Mouse (Mus musculus) kidney, embryonic 14.5 days (tissue): ENCODE data around the gene Asgr2. TPM values are rescaled to one million over a fixed set of nuclear protein-coding genes. Genes with fewer than 3 reads are reported as not detected.
"Not testable (repeated sequence)": the region's sequence is repeated elsewhere in the genome, so short reads cannot be mapped to it uniquely, and the experiment has no call there.

Source experiments
- ATAC-seq: fragments of 200-750 bp; cut with Nextera tagmentation; 2 replicates; pipeline ENCODE4 v1.8.0; 2017; ENCODE audit warnings: moderate number of reproducible peaks, mild to moderate bottlenecking, moderate TSS enrichment, moderate library complexity; ENCODE audit not compliant: low FRiP score, low TSS enrichment
- H3K27ac ChIP-seq: fragments of 300-500 bp; sonication (generic); 2 replicates; pipeline ENCODE4 v1.5.1; 2014; ENCODE audit warnings: low read depth, mild to moderate bottlenecking, low read length, moderate library complexity, mixed read lengths
- H3K27me3 ChIP-seq: fragments of 300-500 bp; sonication (generic); 2 replicates; pipeline ENCODE4 v1.6.1; 2014; ENCODE audit warnings: mild to moderate bottlenecking, low read length; ENCODE audit not compliant: control insufficient read depth, insufficient read depth
- H3K36me3 ChIP-seq: fragments of 300-500 bp; sonication (generic); 2 replicates; pipeline ENCODE4 v1.6.1; 2014; ENCODE audit warnings: low read length, mixed read lengths; ENCODE audit not compliant: control insufficient read depth, insufficient read depth
- H3K4me1 ChIP-seq: fragments of 300-500 bp; sonication (generic); 2 replicates; pipeline ENCODE4 v1.6.1; 2014; ENCODE audit warnings: low read length, mixed read lengths; ENCODE audit not compliant: control insufficient read depth, insufficient read depth
- H3K4me2 ChIP-seq: fragments of 300-500 bp; sonication (generic); replicated peaks from 2 replicates; pipeline ENCODE4 v1.6.1; 2014; ENCODE audit warnings: low read depth, mild to moderate bottlenecking, low read length
- H3K4me3 ChIP-seq: fragments of 300-500 bp; sonication (generic); 2 replicates; pipeline ENCODE4 v1.5.1; 2014; ENCODE audit warnings: mild to moderate bottlenecking, low read length
- H3K9ac ChIP-seq: fragments of 300-500 bp; sonication (generic); 2 replicates; pipeline ENCODE4 v1.6.1; 2014; ENCODE audit warnings: low read depth, mild to moderate bottlenecking, low read length, moderate library complexity
- H3K9me3 ChIP-seq: fragments of 300-500 bp; sonication (generic); 2 replicates; pipeline ENCODE4 v1.6.1; 2016; ENCODE audit warnings: low read length; ENCODE audit not compliant: control insufficient read depth
- WGBS: fragments of 180-500 bp; shearing (Covaris S2); extraction: QIAGEN DNeasy Blood & Tissue Kit; methylation state at CpG from one replicate; pipeline ENCODE4 v1.1.7; 2014; 5-methylcytosine and 5-hydroxymethylcytosine counted together
- polyA plus RNA-seq: library from polyadenylated mRNA; unstranded; fragments of >200 nt; fragmentation: Nextera tagmentation; extraction: Ambion mirVana; gene quantifications from 2 replicates; pipeline ENCODE4 v1.2.1, GENCODE M21; 2014

Gene Asgr2
- polyA plus RNA-seq, 1 experiment from 2014 or later, result not detected

GRCm38 (mm10) chr11:70057805-70058204, 34.6 kb upstream of the Asgr2 start:
- Histone ChIP-seq H3K36me3 (no peaks in the 10 kb centered on the region), H3K9me3 (no peaks in the 10 kb centered on the region), H3K4me3 (no peak overlapping the region), H3K4me2 (no peak overlapping the region), H3K27me3 (peaks cover 6% of the 10 kb centered on the region; the same call in 1 of the 2 replicates), H3K9ac (no peak overlapping the region), H3K4me1 (no peaks in the 10 kb centered on the region), H3K27ac (no peak overlapping the region)
- 52% methylated on average over 9 of the region's 9 CpGs for WGBS
- no peak for ATAC-seq

- no peaks in the 10 kb centered on the region for H3K36me3 ChIP-seq
- H3K4me1 ChIP-seq, result no peaks in the 10 kb centered on the region
- no peak overlapping the region for H3K4me2 ChIP-seq
- 58% methylated on average over 6 of the region's 6 CpGs for WGBS
- no peak for ATAC-seq
- H3K4me3 ChIP-seq, result no peak overlapping the region
- no peak overlapping the region for H3K9ac ChIP-seq
- peaks cover 6% of the 10 kb centered on the region; the same call in 1 of the 2 replicates for H3K27me3 ChIP-seq
- no peak overlapping the region for H3K27ac ChIP-seq
- no peaks in the 10 kb centered on the region for H3K9me3 ChIP-seq
Measured at GRCm38 (mm10) chr11:70059930-70060329, 32.5 kb upstream of the Asgr2 start.

DNA sequence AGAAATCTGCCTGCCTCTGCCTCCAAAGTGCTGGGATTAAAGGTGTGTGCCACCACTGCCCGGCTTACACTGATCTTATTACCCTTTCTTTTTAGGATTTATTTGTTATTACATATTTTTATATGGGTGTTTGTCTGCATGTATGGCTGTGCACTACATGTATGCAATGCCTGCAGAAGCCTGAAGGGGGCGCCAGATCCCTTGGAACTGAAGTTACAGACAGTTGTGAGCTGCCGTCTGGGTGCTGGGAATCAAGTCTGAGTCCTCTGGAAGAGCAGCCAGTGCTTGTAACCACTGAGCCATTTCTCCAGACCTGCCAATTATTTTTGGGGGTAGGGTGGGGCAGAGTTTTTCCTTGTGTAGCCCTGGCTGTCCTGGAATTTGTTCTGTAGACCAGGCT, 29.4 kb upstream of the Asgr2 start:
- no peaks in the 10 kb centered on the region for H3K36me3 ChIP-seq
- no peak for ATAC-seq
- H3K27ac ChIP-seq, result no peak overlapping the region
- no peaks in the 10 kb centered on the region for H3K4me1 ChIP-seq
- no peaks in the 10 kb centered on the region for H3K9me3 ChIP-seq
- no peak overlapping the region for H3K9ac ChIP-seq
- no peaks in the 10 kb centered on the region; the same call in 1 of the 2 replicates for H3K27me3 ChIP-seq
- WGBS, result 74% methylated on average over 3 of the region's 3 CpGs
- no peak overlapping the region for H3K4me3 ChIP-seq
- H3K4me2 ChIP-seq, result no peak overlapping the region

DNA sequence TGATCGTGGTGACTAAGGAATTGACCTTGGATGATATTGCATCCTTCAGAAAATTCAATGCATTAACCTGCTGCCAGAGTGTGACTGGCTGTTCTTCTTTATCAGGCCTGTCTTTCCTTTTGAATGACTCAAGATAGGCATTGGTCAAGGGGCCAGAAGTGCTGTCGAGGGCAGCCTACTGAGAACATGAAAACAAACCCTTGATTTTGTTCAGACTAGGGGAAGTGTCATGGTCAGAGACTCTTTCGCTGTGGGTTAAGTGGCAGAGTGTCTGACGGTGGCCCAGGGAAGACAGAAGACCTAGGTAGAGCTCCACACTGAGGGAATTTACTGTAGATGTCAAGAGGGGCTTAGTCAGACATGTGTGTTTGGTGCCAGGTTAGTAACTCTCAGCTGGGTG, 25.7 kb upstream of the Asgr2 start:
- Histone ChIP-seq H3K4me2 (no peak overlapping the region), H3K4me1 (0 out of 2 replicates have a peak, but pooled peaks cover 2% of the 10 kb centered on the region), H3K27ac (no peak overlapping the region), H3K27me3 (peaks cover 2% of the 10 kb centered on the region; the same call in 1 of the 2 replicates), H3K36me3 (no peaks in the 10 kb centered on the region), H3K4me3 (no peak overlapping the region), H3K9ac (no peak overlapping the region), H3K9me3 (no peaks in the 10 kb centered on the region)
- ATAC-seq, result no peak
- WGBS, result 51% methylated on average over 4 of the region's 4 CpGs

DNA sequence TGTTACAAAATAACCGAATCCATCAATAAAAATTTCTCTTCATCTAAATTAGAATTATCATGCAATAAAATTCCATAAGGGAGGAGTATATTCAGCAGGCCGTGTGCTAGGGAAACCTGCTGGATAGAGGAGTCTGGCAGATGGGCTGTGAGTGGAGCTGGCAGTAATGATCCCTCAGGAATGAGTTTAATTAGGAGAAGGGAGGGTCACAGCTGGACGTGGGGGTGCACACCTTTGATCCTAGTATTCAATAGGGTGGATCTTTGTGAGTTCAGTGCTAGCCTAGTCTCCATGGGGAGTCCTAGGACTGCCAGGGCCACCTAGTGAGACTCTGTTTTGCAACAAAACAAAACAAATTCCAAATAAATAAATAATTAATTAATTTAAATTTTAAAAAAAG, 24.2 kb upstream of the Asgr2 start:
- Histone ChIP-seq H3K4me1 (0 out of 2 replicates have a peak, but pooled peaks cover 2% of the 10 kb centered on the region), H3K36me3 (no peaks in the 10 kb centered on the region), H3K4me3 (no peak overlapping the region), H3K27me3 (peaks cover 2% of the 10 kb centered on the region), H3K4me2 (no peak overlapping the region), H3K9me3 (no peaks in the 10 kb centered on the region), H3K27ac (no peak overlapping the region), H3K9ac (no peak overlapping the region)
- no peak for ATAC-seq
- 38% methylated on average over 3 of the region's 3 CpGs for WGBS

GRCm38 (mm10) chr11:70070057-70070456, 22.4 kb upstream of the Asgr2 start:
- Histone ChIP-seq H3K4me1 (0 out of 2 replicates have a peak, but pooled peaks cover 2% of the 10 kb centered on the region), H3K4me3 (no peak overlapping the region), H3K9me3 (no peaks in the 10 kb centered on the region), H3K4me2 (no peak overlapping the region), H3K36me3 (no peaks in the 10 kb centered on the region), H3K27me3 (peaks cover 9% of the 10 kb centered on the region), H3K9ac (no peak overlapping the region), H3K27ac (peak overlapping the region; percentile 76; the same call in 1 of the 2 replicates)
- no peak for ATAC-seq
- 17% methylated on average over 6 of the region's 6 CpGs for WGBS

GRCm38 (mm10) chr11:70070603-70071002, 21.8 kb upstream of the Asgr2 start:
- not testable (repeated sequence) for H3K9ac ChIP-seq, H3K4me2 ChIP-seq, H3K4me3 ChIP-seq, H3K36me3 ChIP-seq, H3K9me3 ChIP-seq, ATAC-seq, H3K4me1 ChIP-seq, H3K27ac ChIP-seq, H3K27me3 ChIP-seq
- WGBS, result 60% methylated on average over 3 of the region's 3 CpGs

DNA sequence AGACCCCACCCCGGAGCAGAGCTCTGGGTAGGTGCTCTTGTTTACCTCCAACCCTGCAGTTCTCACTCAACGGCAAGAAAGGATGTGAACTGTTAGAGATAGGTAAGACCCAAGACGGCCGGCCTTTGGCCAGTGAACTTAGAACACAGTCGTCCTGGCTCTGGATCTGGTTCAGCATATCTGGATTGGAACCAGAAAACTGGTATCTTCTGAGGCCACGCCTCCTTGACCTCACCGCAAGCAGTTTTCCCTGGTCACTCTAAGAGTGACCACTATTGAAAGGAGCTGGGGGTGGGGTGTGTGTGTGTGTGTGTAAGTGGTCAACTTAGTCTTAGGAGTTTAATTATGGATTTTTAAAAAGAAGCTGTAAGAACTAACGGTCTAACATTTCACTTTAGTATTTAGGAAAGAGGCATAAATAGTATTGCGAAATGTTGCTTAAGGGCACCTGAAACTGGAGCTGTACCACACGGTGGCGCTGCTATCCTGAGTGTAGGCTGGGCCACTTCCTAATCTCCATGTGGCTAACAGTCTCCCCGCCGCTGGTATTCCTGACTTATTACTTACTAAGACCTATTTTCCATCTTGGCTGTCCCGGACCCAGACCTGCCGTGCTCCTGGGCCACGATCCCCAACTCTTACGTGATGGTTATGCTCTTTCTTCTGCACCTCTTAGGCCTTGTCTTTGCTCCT, 17.9 kb upstream of the Asgr2 start:
- peak; percentile 43; the same call in 1 of the 2 replicates for ATAC-seq
- H3K4me3 ChIP-seq, result no peak overlapping the region
- H3K27ac ChIP-seq, result no peak overlapping the region
- H3K4me2 ChIP-seq, result no peak overlapping the region
- no peaks in the 10 kb centered on the region for H3K36me3 ChIP-seq
- peaks cover 7% of the 10 kb centered on the region for H3K27me3 ChIP-seq
- 0 out of 2 replicates have a peak, but pooled peaks cover 1% of the 10 kb centered on the region for H3K4me1 ChIP-seq
- 36% methylated on average over 17 of the region's 17 CpGs for WGBS
- H3K9me3 ChIP-seq, result no peaks in the 10 kb centered on the region
- H3K9ac ChIP-seq, result no peak overlapping the region

- Histone ChIP-seq H3K4me1 (no peaks in the 10 kb centered on the region), H3K9ac (no peak overlapping the region), H3K4me3 (no peak overlapping the region), H3K36me3 (no peaks in the 10 kb centered on the region), H3K27ac (no peak overlapping the region), H3K9me3 (no peaks in the 10 kb centered on the region), H3K27me3 (peaks cover 7% of the 10 kb centered on the region), H3K4me2 (no peak overlapping the region)
- 63% methylated on average over 6 of the region's 6 CpGs for WGBS
- ATAC-seq, result no peak
Measured at GRCm38 (mm10) chr11:70075581-70075980, 16.9 kb upstream of the Asgr2 start.
